In genomic region chr12:75350750-75351149, GRCm38 (mm10) we compare ENCODE assay signal across 9 mouse cellular contexts. TPM values are rescaled to one million over a fixed set of nuclear protein-coding genes. Genes with fewer than 3 reads are reported as not detected.
"Had no signal": no experiment of that assay in that cellular context is flagged by ENCODE, and none has a peak within 500 bp of the region (broad histone marks: within the 10 kb centered on the region; RNA-seq: fewer than 3 reads in every experiment).

No protein-coding gene starts in this region.

- DNase-seq: lung, adult 18-20 months; lung, embryonic 14.5 days; lung, postnatal 10 days; lung, postnatal 4 days; midbrain, embryonic 14.5 days; right cerebral cortex, postnatal 14 days; thymus, adult 2 months; thymus, postnatal 25 days had no signal

RNA-seq across cellular contexts. Expression of gene Rhoj, which starts 42.6 kb away (rescaled TPM):
- total RNA-seq: megakaryocyte-erythroid progenitor cell, adult 5-6 weeks had no signal
